16 mouse cellular contexts compared by ENCODE assay signal in the genomic region with DNA sequence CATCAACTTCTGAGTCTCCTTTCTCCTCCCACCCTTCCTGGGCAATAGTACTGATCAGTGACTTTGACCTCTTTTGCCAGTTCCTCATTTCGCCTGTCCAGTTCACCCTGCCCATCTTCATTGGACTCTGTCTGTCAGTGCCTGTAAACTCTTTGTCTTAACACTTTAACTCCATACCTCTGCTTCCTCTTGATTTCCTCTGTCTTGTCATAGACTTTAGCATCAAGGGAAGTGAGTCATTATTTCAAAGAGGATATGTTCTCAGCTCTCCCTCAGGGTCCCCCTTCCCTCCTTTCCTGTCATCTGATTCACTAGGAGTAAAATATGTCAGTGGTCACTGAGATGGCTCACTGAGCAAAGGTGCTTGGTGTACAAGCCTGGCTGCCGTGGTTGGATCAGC.
"Had no signal": no experiment of that assay in that cellular context is flagged by ENCODE, and none has a peak within 500 bp of the region (broad histone marks: within the 10 kb centered on the region; RNA-seq: fewer than 3 reads in every experiment).

No protein-coding gene starts in this region.

- H3K36me3 ChIP-seq: stomach, embryonic 15.5 days had no signal

- H3K4me3 ChIP-seq: layer of hippocampus, adult 2 months; liver, embryonic 12.5 days; lung, embryonic 15.5 days; midbrain, embryonic 10.5 days; neural tube, embryonic 13.5 days; stomach, embryonic 15.5 days had no signal

- ATAC-seq: liver, embryonic 12.5 days had no signal

- H3K4me1 ChIP-seq: liver, embryonic 12.5 days; stomach, embryonic 15.5 days had no signal

- H3K9me3 ChIP-seq: liver, embryonic 12.5 days; lung, embryonic 15.5 days; midbrain, embryonic 10.5 days; neural tube, embryonic 13.5 days; stomach, embryonic 15.5 days had no signal

- H3K27me3 ChIP-seq: liver, embryonic 12.5 days; lung, embryonic 15.5 days; neural tube, embryonic 13.5 days; stomach, embryonic 15.5 days had no signal

- H3K27ac ChIP-seq: layer of hippocampus, adult 2 months; liver, embryonic 12.5 days; lung, embryonic 15.5 days; midbrain, embryonic 10.5 days; neural tube, embryonic 13.5 days; stomach, embryonic 15.5 days had no signal

- DNase-seq: kidney, postnatal 10 days; kidney, postnatal 4 days; left cerebral cortex, postnatal 4 days; lung, postnatal 14 days; midbrain, embryonic 14.5 days; retina, postnatal 1 day; right cerebral cortex, postnatal 4 days; spleen, adult 18-20 months; thymus, adult 2 months; thymus, postnatal 36 days had no signal

- H3K4me2 ChIP-seq: liver, embryonic 12.5 days; lung, embryonic 15.5 days; neural tube, embryonic 13.5 days; stomach, embryonic 15.5 days had no signal

- H3K9ac ChIP-seq: liver, embryonic 12.5 days; lung, embryonic 15.5 days; neural tube, embryonic 13.5 days; stomach, embryonic 15.5 days had no signal
